Mouse (Mus musculus) lung, postnatal 0 days (tissue): ENCODE measurements around the gene Sytl3. TPM values are rescaled to one million over a fixed set of nuclear protein-coding genes. Genes with fewer than 3 reads are reported as not detected.

Source experiments
- ATAC-seq: fragments of 200-750 bp; cut with Nextera tagmentation; 2 replicates; pipeline ENCODE4 v1.8.0; 2017; ENCODE audit warnings: moderate library complexity
- DNase-seq: peaks from one replicate; pipeline ENCODE4 v3.0.0-alpha.2; 2016; ENCODE audit warnings: low spot score
- H3K27ac ChIP-seq: fragments of 300-500 bp; sonication (generic); 2 replicates; pipeline ENCODE4 v1.5.1; 2014; ENCODE audit warnings: antibody characterized with exemption, mild to moderate bottlenecking, low read length, mixed read lengths
- H3K27me3 ChIP-seq: fragments of 300-500 bp; sonication (generic); replicated peaks from 2 replicates; pipeline ENCODE4 v1.6.1; 2014; ENCODE audit warnings: low read length, mixed read lengths; ENCODE audit not compliant: insufficient read depth
- H3K36me3 ChIP-seq: fragments of 300-500 bp; sonication (generic); 2 replicates; pipeline ENCODE4 v1.6.1; 2014; ENCODE audit warnings: low read length, mixed read lengths; ENCODE audit not compliant: insufficient read depth
- H3K4me1 ChIP-seq: fragments of 300-500 bp; sonication (generic); 2 replicates; pipeline ENCODE4 v1.6.1; 2014; ENCODE audit warnings: antibody characterized with exemption, low read depth, low read length, mixed read lengths; ENCODE audit not compliant: insufficient read depth
- H3K4me2 ChIP-seq: fragments of 300-500 bp; sonication (generic); replicated peaks from 2 replicates; pipeline ENCODE4 v1.6.1; 2014; ENCODE audit warnings: low read depth, mild to moderate bottlenecking, low read length, moderate library complexity, mixed read lengths
- H3K4me3 ChIP-seq: fragments of 300-500 bp; sonication (generic); 2 replicates; pipeline ENCODE4 v1.5.1; 2014; ENCODE audit warnings: low read depth, low read length
- H3K9ac ChIP-seq: fragments of 300-500 bp; sonication (generic); replicated peaks from 2 replicates; pipeline ENCODE4 v1.6.1; 2014; ENCODE audit warnings: low read depth, mild to moderate bottlenecking
- H3K9me3 ChIP-seq: fragments of 300-500 bp; sonication (generic); 2 replicates; pipeline ENCODE4 v1.6.1; 2016; ENCODE audit warnings: low read length, mixed read lengths
- CTCF ChIP-seq: IDR thresholded peaks from 2 replicates; pipeline ENCODE4 v1.5.1; 2016; ENCODE audit warnings: antibody characterized with exemption, mild to moderate bottlenecking
- EP300 ChIP-seq: IDR thresholded peaks from 2 replicates; pipeline ENCODE4 v1.6.1; 2016; ENCODE audit warnings: antibody characterized with exemption, mild to moderate bottlenecking, control low read depth
- WGBS: fragments of 180-500 bp; shearing (Covaris S2); extraction: QIAGEN DNeasy Blood & Tissue Kit; methylation state at CpG from one replicate; pipeline ENCODE4 v1.1.7; 2014; 5-methylcytosine and 5-hydroxymethylcytosine counted together
- polyA plus RNA-seq: library from polyadenylated mRNA; unstranded; fragments of >200 nt; fragmentation: Nextera tagmentation; extraction: Ambion mirVana; gene quantifications from 2 replicates; pipeline ENCODE4 v1.2.1, GENCODE M21; 2015

Sytl3 gene
- polyA plus RNA-seq, 1 experiment from 2014 or later: 0.67 TPM

GRCm38 (mm10) chr17:6733322-6733875 lies 74.5 kb downstream of the Sytl3 start:
- 0 out of 2 replicates have a peak, but pooled peaks cover 5% of the 10 kb centered on the region for H3K4me1 ChIP-seq
- H3K4me2 ChIP-seq: no peak overlapping the region
- no peak overlapping the region for H3K9ac ChIP-seq
- no peak for TF ChIP-seq EP300
- TF ChIP-seq CTCF: no peak
- ATAC-seq (peak; percentile 38), DNase-seq (peak; percentile 53)
- WGBS: 71% methylated on average over 10 of the region's 10 CpGs
- H3K27ac ChIP-seq: no peak overlapping the region
- no peaks in the 10 kb centered on the region for H3K9me3 ChIP-seq
- no peaks in the 10 kb centered on the region for H3K36me3 ChIP-seq
- H3K27me3 ChIP-seq: no peaks in the 10 kb centered on the region
- H3K4me3 ChIP-seq: no peak overlapping the region

DNA sequence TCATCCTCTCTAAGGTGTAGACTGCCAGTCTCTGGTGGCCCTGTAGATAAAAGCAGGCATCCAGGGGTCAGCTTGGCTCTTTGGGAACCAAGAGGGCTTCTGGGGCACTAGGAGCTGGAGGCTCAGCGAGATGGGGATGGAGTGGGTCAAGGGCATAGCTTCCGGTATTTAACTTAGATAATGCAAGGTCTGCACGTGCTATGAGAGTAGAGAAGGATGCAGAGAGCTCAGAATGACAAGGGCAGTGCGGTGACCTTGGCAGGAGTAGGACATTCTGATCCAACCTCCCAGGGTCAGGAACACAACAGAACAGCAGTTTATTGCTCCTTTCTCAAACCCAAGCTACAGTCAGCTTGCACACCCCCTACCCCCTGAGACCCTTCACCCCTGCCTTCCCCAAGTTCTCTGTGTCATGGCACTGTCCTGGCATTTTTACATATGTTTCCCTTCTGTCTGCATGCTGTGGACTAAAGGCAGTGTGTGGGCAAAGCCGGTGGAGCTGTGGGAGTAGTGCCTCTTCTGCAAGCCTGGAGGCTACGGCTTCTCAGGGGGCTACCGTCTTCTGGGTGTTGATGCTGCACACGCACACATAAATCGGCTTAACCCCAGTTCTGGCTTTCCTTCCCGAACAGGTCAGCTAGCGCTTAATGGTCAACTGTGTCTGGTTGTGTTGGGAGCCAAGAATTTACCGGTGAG lies 76.0 kb downstream of the Sytl3 start:
- 86% methylated on average over 12 of the region's 12 CpGs for WGBS
- Histone ChIP-seq H3K27ac (no peak overlapping the region), H3K4me3 (no peak overlapping the region), H3K27me3 (no peaks in the 10 kb centered on the region), H3K4me1 (0 out of 2 replicates have a peak, but pooled peaks cover 5% of the 10 kb centered on the region), H3K9ac (no peak overlapping the region), H3K4me2 (no peak overlapping the region), H3K36me3 (peaks cover 12% of the 10 kb centered on the region), H3K9me3 (no peaks in the 10 kb centered on the region)
- DNase-seq: no peak
- no peak for ATAC-seq
- TF ChIP-seq CTCF (no peak), EP300 (no peak)

GRCm38 (mm10) chr17:6736306-6737272 lies 77.7 kb downstream of the Sytl3 start:
- no peaks in the 10 kb centered on the region for H3K9me3 ChIP-seq
- H3K9ac ChIP-seq: no peak overlapping the region
- WGBS: 45% methylated on average over 15 of the region's 15 CpGs
- H3K27ac ChIP-seq: peak overlapping the region; percentile 57; the same call in 1 of the 2 replicates
- ATAC-seq (peak; percentile 52), DNase-seq (peak; percentile 70)
- peaks cover 5% of the 10 kb centered on the region; the same call in 1 of the 2 replicates for H3K4me1 ChIP-seq
- H3K27me3 ChIP-seq: no peaks in the 10 kb centered on the region
- no peak overlapping the region for H3K4me2 ChIP-seq
- TF ChIP-seq EP300 (no peak), CTCF (no peak)
- H3K4me3 ChIP-seq: no peak overlapping the region
- H3K36me3 ChIP-seq: peaks cover 18% of the 10 kb centered on the region

- DNase-seq (no peak), ATAC-seq (no peak)
- Histone ChIP-seq H3K27me3 (no peaks in the 10 kb centered on the region), H3K27ac (peak overlapping the region; percentile 57; the same call in 1 of the 2 replicates), H3K36me3 (peaks cover 18% of the 10 kb centered on the region), H3K4me1 (peaks cover 9% of the 10 kb centered on the region; the same call in 1 of the 2 replicates), H3K9ac (no peak overlapping the region), H3K4me3 (no peak overlapping the region), H3K9me3 (no peaks in the 10 kb centered on the region), H3K4me2 (no peak overlapping the region)
- whole genome bisulfite sequencing: 82% methylated on average over 12 of the region's 12 CpGs
- TF ChIP-seq EP300 (no peak), CTCF (no peak)
Measured at GRCm38 (mm10) chr17:6737273-6737997, 78.5 kb downstream of the Sytl3 start.

GRCm38 (mm10) chr17:6738836-6739235 lies 79.9 kb downstream of the Sytl3 start:
- ATAC-seq: no peak
- TF ChIP-seq CTCF: no peak
- no peak for TF ChIP-seq EP300
- peaks cover 11% of the 10 kb centered on the region; the same call in 1 of the 2 replicates for H3K4me1 ChIP-seq
- H3K27me3 ChIP-seq: no peaks in the 10 kb centered on the region
- peaks cover 23% of the 10 kb centered on the region for H3K36me3 ChIP-seq
- H3K27ac ChIP-seq: no peak overlapping the region
- no peaks in the 10 kb centered on the region for H3K9me3 ChIP-seq
- WGBS: 75% methylated on average over 7 of the region's 7 CpGs
- H3K4me3 ChIP-seq: no peak overlapping the region
- DNase-seq: no peak
- H3K9ac ChIP-seq: no peak overlapping the region
- no peak overlapping the region for H3K4me2 ChIP-seq
